Mouse (Mus musculus) common myeloid progenitor, adult 5-6 weeks (primary cell): ENCODE results near the gene Thrsp. TPM values are rescaled to one million over a fixed set of nuclear protein-coding genes. Genes with fewer than 3 reads are reported as not detected.
"Not testable (repeated sequence)": the region's sequence is repeated elsewhere in the genome, so short reads cannot be mapped to it uniquely, and the experiment has no call there.

ENCODE experiments used
- ATAC-seq: replicated peaks from 2 replicates; pipeline ENCODE4 v1.8.0; 2016; ENCODE audit warnings: low read depth, mild to moderate bottlenecking, moderate TSS enrichment, inconsistent platforms; ENCODE audit not compliant: poor library complexity, severe bottlenecking
- total RNA-seq: library from RNA; stranded (forward); fragments of 200-1000, 187-1606 nt; gene quantifications from 2 replicates; pipeline ENCODE4 v1.2.3, GENCODE M21; 2017

The Thrsp gene
- not detected in 2 replicates for total RNA-seq

DNA sequence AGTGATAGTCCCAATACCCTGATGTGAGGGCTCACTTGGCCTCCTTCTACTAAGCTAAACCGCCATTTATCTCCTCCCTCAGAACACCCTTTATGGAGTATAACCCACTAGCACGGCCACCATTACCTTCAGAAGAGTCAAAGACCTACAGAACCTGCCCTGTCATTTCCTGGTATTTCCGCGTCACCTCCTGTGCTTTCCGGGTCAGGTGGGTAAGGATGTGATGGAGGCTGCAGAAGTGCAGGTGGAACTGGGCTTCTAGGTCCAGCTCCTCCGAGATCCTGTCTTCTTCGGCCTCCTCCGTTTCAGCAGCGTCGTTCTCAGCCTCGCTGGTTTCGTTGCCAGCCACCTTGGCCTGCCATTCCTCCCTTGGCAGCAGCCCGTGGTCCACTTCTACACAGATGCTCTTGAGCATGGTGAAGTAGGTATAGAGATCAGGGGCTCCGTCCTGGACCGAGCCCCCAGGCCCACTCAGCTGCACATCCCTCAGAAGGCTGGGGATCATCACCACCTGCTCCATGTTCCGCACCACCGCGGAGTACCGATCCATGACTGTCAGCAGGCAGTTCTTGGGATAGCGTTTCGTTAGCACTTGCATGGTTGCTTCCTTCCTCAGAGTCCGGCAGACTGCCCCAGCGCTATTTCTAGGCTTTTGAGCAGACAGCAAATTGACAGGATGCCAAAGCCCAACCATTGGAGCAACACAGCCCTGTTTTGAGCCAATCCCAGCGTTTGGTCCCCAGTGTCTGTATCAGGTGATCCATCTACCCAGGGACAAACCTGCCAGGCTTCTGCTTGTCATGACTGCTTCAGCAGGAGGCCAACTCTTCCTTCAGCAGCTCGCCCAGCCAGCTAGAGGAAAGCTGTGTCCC lies at the start of gene Thrsp:
Thrsp (minus strand) TSS at position 825 of the 872 bp plus-strand sequence.
- no peak for ATAC-seq

DNA sequence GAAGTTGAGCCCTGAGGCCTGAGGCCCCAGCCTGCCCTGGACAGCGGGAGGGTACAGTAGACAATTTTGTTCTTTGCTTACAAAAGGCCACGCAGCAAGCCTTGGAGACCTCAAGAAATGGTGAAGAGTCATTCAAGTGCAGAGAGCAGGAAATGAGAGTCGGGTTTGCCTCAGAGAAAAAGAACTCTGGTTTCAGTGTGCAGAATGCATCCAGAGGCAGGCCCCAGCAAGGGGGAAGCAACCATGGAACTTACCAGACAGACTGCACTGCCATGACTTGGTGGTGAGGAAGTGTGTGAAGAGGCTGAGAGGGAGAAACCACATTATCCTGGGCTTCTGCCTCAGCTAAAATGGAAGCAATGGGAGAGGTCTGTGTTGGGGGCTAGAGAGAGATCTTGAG lies 38.0 kb upstream of the Thrsp start:
- peak; percentile 24 for ATAC-seq

DNA sequence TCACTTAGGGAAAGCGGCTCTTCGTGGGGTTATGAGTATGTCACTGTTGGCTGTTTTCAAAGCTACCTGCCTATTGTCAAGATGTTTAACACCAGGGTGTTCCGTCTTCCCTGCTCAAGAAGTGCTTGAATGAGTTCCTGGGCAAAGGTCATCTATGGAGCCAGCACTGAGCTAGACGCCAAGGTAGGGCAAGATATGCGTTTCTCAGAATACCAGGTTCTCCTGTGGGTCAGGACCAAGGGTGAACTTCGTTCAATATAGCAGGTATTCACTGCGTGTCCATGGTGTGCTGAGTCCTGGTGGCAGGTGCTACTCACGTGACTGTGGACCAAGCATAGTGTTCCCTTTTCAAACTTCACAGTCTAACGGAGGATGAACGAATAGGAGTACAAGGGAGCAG lies 37.3 kb upstream of the Thrsp start:
- ATAC-seq: no peak

DNA sequence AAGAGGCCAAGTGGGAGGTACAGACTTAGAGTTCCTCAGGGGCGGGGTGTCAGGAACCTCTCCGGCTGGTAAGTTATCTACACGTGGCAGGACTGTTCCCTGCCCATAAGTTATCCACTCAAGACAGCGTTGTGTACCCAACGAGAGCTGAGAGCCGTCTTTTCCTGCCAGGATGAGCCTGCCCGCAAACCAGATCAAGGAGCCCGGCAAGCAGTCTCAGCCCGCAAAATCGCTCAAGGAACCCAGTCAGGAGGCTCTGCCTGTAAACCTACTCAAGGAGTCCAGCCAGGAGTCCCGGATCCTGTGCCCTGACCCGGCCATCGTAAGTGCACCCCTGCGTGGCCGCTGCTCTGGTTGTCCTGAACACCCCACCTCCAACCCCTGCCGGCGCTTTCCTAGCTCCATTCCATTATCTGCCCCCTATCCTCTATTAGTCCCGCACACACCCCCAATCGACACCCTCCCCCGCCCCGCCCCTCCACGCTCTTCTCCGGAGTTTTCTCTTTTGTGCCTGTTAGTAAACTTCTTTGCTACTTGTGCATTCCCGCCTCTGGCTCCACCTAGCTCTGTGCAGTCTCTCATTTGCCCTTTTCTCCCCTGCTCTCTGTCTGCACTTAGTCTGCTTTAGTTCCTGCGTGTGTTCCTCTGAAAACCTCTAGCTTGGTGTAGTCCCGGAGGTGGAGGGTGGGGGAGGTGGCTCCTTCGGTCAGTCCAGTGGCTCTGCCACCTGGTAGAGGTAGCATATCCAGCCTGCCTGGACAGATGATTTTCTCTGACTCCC lies 35.8 kb upstream of the Thrsp start:
- peak; percentile 86 for ATAC-seq

DNA sequence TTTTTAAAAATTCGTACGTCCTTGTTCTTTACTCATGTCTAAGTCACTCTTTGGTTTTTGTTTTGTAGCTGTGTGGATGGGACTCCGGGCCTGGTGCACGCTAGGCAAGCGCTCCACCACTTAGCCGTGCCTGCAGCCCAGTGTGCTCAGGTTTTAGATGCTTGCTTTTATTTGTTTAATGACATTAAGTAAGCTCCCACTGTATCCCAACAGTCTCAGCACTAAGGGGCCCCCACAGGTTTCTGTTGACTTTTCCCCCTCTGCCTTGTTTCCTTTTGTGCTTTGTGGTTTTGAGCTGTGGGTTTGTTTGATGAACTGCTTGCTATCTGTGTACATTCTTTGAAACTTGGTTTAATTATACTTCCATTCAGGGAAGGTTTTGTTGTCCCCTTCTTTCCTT lies 34.7 kb upstream of the Thrsp start:
- peak; percentile 12 for ATAC-seq

DNA sequence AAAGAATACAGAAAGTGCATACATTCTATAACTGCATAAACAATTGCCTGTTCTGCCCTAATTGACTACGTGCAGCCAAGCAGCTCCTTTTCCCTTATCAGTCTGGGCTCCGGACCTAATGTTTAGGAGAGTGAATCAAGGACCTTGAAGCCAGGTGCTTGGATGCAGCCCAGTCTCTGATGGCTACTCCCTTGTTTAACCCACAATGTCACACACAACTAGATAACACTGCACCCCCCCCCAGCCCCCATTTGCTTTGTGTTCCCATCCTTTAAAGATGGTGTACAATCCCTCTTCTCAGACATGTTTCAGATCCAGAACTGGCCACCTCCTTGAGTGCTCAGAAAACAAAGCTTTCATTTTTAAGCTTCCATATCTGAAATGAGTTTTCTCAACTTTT lies 33.5 kb upstream of the Thrsp start, which contains the start of gene Kctd14:
Kctd14 (plus strand) TSS at position 301 of the 400 bp plus-strand sequence.
- not testable (repeated sequence) for ATAC-seq

DNA sequence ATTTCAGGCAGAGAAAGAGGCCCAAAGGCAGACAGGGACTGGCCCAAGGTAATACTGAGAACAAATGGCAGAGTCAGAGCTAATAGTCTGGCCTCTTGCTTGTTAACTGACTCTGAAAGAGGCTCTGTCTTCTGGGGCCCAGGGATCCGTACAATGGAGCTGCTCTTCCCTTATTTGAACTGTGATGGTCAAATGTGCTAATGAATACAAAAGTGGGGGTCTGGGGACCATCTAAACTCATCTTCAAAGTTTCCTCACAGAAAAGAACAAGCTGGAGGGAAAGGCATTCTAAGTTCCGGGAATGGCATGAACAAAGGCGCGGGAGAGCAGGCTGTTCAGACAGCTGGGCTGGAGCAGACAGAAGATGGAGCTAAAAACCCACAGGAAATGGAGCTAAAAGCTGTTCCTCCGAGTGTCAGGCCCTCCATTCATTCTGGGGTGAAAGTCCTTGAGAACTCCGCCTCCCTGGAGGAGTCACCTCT lies 29.6 kb upstream of the Thrsp start:
- no peak for ATAC-seq

DNA sequence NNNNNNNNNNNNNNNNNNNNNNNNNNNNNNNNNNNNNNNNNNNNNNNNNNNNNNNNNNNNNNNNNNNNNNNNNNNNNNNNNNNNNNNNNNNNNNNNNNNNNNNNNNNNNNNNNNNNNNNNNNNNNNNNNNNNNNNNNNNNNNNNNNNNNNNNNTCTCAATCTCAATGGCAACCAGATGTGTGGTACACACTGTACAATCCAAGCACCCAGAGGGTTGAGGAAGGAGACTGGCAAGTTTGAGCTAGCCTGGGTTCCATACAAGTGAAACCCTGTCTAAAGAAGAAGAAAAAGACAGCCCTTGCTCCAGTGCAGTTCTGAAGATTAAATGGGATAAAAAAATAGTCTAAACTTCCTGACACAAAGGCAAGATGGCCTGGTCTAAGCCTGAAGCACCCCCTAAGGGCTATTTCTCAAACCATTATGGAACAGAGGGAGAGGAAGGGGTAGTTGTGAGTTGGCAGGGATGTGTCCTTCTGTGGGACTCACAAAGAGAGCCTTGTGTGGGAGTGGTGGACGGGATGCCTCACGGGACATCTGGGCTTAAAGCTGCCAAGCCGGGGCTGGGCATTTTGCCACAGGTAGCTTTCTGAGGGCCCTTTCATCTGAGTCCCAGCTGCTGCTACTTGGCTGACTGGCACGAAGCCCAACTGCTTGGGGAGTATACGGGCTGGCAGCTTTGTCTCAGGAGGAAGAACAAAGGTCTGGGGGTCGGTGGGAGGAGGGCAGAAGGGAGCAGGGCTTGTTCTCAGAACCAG lies 28.8 kb upstream of the Thrsp start:
- ATAC-seq: no peak; the same call in 1 of the 2 replicates

DNA sequence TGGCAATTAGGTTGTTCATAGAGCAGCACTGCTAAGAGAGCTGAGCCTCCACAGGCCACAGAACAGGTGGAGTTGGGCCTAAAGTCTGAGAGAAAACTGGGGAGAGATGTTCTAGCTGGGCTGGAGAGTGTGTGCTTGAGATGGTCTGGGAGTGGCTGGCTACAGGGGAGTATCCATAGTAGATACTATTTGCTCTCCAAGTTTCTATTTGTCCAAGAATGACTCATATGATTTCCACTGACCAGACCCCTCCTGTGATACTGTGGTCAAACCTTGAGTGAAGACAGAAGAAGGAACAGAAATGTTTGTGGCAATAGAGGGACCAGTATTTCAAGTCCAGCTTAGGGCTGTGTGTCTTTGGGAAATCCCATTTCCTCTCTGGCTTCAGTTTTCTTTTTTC lies 21.5 kb upstream of the Thrsp start:
- ATAC-seq: no peak

DNA sequence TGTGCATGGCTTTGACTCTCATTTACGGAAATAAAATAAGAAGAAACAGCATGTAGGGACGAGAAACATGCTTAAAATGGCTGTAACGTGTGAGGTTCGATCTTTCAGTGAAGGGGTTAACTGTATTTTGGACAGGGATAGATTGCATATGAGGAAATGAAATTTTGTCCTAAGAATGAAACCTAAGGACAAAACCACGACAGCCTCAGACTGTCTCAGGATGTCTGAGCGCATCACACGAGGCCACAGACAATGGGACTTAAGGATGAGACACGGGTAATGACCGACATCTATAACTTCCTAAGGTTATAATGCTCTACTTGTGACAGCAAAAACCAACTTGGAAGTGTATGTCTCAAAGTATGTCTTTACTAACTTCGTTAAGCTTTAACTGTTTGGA lies 17.0 kb upstream of the Thrsp start:
- peak; percentile 56; the same call in 1 of the 2 replicates for ATAC-seq

DNA sequence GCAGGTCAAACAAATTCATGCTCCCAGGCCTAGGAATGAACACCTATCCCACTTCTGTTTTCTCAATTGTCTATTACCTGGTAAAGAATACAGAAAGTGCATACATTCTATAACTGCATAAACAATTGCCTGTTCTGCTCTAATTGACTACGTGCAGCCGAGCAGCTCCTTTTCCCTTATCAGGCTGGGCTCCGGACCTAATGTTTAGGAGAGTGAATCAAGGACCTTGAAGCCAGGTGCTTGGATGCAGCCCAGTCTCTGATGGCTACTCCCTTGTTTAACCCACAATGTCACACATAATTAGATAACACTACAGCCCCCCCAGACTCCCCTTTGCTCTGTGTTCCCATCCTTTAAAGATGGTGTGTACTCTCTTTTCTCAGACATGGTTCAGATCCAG lies 16.0 kb upstream of the Thrsp start:
- ATAC-seq: not testable (repeated sequence)

DNA sequence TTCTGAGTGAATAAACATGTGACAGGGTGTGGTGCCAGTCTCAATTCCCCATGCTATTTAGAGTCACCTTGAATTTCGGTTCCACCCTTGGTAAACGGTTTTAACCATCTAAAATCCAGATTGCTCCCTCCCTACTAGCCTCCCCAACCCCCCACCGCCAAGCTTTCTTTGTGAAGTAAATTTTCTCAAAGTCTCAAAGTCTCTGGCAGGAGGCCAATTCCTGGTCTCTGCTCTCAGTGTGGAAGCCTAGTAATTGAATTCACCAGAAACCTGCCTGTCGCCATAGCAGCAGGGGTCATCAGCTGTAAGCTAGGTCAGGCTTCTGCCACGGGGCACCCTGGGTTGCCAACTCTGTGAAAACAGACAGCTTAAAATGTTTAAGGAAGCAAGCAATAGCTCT lies 12.2 kb upstream of the Thrsp start:
- ATAC-seq: peak; percentile 19; the same call in 1 of the 2 replicates

DNA sequence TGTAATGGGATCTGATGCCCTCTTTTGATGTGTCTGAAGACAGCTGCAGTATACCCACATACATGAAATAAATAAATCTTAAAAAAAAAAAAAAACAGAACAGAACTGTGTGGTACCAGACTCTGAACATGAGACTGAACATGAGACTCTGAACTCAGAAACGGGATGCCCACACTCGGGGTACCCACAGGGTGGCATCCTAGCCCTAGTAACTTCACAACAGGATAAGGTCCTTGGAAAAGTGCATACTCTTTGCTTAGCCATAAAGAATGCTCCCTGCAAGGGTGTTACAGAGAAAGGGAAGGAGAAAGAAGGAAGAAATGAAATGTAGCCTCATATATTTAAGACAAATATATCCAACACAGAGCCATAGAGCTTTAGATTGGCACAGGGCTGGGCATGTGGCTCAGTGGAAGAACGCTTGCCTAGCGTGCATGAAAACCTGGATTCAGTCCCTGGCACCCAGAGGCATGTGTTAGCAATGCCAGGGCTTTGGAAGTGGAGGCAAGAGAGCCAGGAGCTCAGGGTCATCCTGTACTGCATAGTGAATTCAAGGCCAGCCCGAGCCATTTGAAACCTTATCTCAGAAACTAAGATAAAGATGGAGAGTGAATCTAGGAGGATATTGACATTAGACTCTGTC lies 10.4 kb upstream of the Thrsp start:
- ATAC-seq: no peak

DNA sequence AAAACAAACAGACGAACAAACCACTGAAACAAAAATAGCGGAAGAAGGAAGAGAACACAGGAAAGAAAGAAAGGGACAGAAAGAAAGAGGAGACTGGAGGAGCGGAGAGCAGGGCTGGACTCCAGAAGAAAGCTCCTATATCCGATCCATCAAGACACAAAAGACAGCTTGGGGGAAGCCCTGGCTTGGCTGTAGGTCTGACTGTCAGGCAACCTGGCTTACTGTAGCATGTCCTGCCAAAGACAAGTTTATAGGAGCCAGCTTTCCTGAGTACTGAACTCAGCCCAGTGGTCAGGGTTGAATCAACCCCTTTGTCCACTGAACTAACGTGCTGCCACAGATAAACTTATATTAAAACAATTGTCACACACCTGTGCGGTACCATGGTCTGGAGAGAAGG lies 9.8 kb upstream of the Thrsp start:
- ATAC-seq: no peak

DNA sequence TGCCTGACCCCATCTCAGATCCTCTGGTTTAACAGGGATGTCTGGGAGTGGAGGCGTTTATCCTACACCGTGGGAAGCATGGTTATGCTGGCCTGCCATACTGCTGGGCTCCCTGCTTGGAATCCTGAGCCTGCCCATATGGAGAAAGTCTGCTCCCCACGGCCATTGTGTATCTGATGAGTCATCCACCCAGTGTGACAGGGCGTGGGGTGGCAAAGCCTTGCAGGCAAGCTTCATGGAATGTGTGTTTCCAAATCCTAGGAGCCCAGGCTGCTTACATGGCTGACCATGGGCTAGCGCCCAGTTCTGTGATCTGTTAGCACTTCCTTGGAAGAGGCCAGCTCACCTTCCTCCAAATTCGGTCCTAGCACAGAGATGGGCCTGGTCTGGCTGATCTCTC lies 9.0 kb upstream of the Thrsp start:
- no peak for ATAC-seq

DNA sequence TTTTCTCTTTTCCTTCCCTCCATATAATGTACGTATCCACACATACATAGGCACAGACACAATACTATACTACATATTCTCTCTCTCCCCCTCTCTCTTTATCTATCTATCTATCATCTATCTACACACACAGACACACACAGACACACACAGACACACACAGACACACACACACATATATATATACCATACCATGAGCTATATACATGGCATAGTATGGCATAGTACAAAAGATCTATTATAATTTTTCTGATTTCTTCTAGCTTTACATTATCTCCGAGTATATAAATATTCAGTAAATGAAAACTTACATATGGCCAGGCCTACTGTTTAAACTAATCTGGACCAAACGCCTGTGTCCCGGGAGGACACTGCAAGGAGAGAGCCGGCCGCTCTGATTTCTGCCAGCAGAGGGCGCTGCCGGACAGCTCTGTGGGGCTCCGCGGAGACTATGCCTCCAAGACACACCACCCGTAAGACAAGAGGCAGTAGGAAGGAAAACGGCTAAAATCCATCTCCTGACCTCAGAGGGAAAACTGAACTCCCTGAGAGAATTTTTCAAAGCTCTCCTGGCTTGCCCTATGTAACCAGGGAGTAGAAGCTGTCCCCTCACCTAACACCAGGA lies 7.2 kb upstream of the Thrsp start:
- ATAC-seq: peak; percentile 94

DNA sequence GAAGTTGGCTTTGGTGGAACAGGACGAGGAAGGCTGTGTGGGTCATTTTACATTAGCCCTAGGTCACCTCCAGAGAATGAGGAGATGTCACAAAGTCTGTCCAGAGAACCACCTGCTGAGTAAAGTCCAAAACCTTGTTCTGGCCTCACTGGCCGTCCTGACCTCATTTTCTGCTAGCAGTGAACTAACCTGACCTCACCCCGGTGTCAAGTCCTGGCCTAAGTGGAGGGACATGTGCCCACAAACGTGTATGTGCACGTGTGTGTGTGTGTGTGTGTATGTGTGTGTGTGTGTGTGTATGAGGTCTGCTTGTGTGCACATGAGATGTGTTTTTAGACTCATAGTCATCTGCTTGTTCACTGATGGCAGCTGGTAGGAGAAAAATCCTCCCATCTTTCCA lies 6.2 kb upstream of the Thrsp start:
- ATAC-seq: no peak

DNA sequence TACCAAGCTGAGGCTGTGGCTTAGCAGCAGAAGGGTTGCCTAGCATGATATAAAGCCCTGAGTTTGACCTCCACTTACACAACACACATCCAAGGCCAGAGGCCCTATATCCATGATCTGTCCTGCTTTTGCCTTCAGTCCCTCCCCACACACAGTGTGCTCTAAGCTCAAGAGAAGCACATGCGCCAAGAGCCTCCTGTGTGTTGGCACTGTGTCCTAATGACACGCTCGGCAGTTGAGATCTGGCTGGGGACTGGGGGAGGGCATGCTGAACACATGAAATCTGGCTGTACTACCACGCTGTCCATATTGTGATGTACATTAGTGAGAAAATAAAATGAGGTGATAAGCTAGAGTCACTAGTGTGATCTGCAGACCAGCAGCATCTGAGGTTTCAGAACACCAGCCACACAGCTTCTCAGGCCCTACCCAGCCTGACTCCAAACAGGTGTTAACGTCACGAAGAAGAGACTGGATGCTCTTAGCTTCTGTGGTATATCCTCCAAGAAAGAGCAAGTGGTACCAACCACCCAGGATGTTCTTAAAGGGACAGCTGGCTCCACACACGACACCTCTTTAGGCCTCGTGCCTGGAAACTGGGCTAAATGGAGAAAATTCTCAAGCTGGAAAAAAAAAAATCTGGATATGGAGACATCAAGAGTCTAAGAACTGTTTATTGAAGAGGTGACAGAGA lies 3.6 kb upstream of the Thrsp start:
- no peak for ATAC-seq

DNA sequence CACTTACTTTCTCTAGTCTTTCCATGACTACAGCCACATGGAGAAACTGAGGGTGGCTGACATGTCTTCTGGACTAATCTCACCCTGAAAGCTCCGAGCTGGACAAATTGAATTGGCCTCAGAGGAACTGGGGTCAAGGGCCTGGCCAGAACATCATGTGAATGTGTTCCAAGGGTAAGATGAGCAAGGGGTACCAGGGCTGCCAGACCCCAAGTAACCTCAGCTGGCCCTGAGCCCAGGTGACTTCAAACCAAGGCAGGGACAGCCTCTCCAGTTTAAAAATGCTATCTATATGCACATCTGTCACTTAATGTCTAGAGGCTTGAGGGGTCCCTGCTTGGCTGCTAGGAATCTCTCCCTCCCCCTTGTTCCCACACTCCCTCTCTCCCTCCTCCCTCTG lies 2.9 kb upstream of the Thrsp start:
- no peak for ATAC-seq
